Mouse (Mus musculus) brain, embryonic 14.5 days (tissue): ENCODE data around the gene Cdc42ep5.
A peak's percentile ranks its signal among the peaks of the same experiment; 100 is the strongest.

Experiments
- CTCF ChIP-seq: fragments of 200-500 bp; IDR thresholded peaks from 2 replicates; pipeline ENCODE4 v1.5.1; 2012; ENCODE audit warnings: inconsistent platforms, mild to moderate bottlenecking, moderate library complexity, borderline replicate concordance; ENCODE audit not compliant: insufficient read depth, insufficient read length; ENCODE audit errors: extremely low read depth
- POLR2A ChIP-seq: fragments of 200-500 bp; IDR thresholded peaks from 2 replicates; pipeline ENCODE4 v1.6.1; 2012; ENCODE audit warnings: mild to moderate bottlenecking, inconsistent platforms, borderline replicate concordance; ENCODE audit not compliant: poor library complexity, insufficient read depth, insufficient read length, severe bottlenecking; ENCODE audit errors: extremely low read depth

GRCm38 (mm10) chr7:4145552-4146190, 19.0 kb downstream of the Cdc42ep5 start:
- peak; percentile 74; the same call in 1 of the 2 replicates for TF ChIP-seq CTCF
- TF ChIP-seq POLR2A, result no peak
